ENCODE assay signal across 15 mouse cellular contexts in genomic region chr7:134680161-134680560, GRCm38 (mm10). TPM values are rescaled to one million over a fixed set of nuclear protein-coding genes. Genes with fewer than 3 reads are reported as not detected.
DNase-seq lines count a peak whose midpoint lies in the region; ATAC-seq and TF ChIP-seq lines count a peak whose summit lies in the region.
"Had no signal": no experiment of that assay in that cellular context is flagged by ENCODE, and none has a peak within 500 bp of the region (broad histone marks: within the 10 kb centered on the region; RNA-seq: fewer than 3 reads in every experiment).

No protein-coding gene starts in this region.

- no peak for TF ChIP-seq CTCF in lung, embryonic 14.5 days (IDR thresholded peaks at IDR 0.05; ENCODE audit: low read depth)
- no peak for TF ChIP-seq CTCF in lung, postnatal 0 days (IDR thresholded peaks at IDR 0.05)

- H3K9me3 ChIP-seq in hindbrain, embryonic 10.5 days, result no peaks in the 10 kb centered on the region
- no peaks in the 10 kb centered on the region for H3K9me3 ChIP-seq in hindbrain, embryonic 14.5 days (ENCODE audit: control insufficient read depth, low read length)
- no peaks in the 10 kb centered on the region for H3K9me3 ChIP-seq in lung, embryonic 14.5 days (ENCODE audit: low read depth, low read length)
- no peaks in the 10 kb centered on the region for H3K9me3 ChIP-seq in lung, postnatal 0 days (ENCODE audit: low read length)
- H3K9me3 ChIP-seq in limb, embryonic 15.5 days, result no peaks in the 10 kb centered on the region
- H3K9me3 ChIP-seq in hindbrain, embryonic 11.5 days (ENCODE audit: control insufficient read depth, low read length), result no peaks in the 10 kb centered on the region
- H3K9me3 ChIP-seq: embryonic facial prominence, embryonic 12.5 days had no signal

- DNase-seq in hindbrain, embryonic 10.5 days (ENCODE audit: low spot score), result no peak
- DNase-seq in hindbrain, embryonic 14.5 days (ENCODE audit: low spot score), result no peak
- no peak for DNase-seq in lung, embryonic 14.5 days
- DNase-seq in lung, postnatal 0 days (ENCODE audit: low spot score), result no peak
- DNase-seq in R1 (ENCODE audit: low read depth, low spot score), result peak; percentile 60
- no peak for DNase-seq in hindbrain, embryonic 11.5 days (ENCODE audit: low spot score)
- no peak for DNase-seq in left cerebral cortex, adult 8-10 months (ENCODE audit: low spot score in 2 of 2)
- DNase-seq: cerebellum, adult 2 months; forebrain, postnatal 0 days; thymus, adult 2 months had no signal

- peaks cover 38% of the 10 kb centered on the region for H3K4me1 ChIP-seq in hindbrain, embryonic 10.5 days (replicated peaks)
- H3K4me1 ChIP-seq in hindbrain, embryonic 14.5 days (replicated peaks; ENCODE audit: control insufficient read depth, insufficient read depth, low read length), result peaks cover 6% of the 10 kb centered on the region; the same call in 1 of the 2 replicates
- no peaks in the 10 kb centered on the region for H3K4me1 ChIP-seq in lung, embryonic 14.5 days (ENCODE audit: insufficient read depth)
- H3K4me1 ChIP-seq in lung, postnatal 0 days (ENCODE audit: insufficient read depth, low read depth, low read length), result peaks cover 20% of the 10 kb centered on the region; the same call in 1 of the 2 replicates
- peaks cover 9% of the 10 kb centered on the region; the same call in 1 of the 2 replicates for H3K4me1 ChIP-seq in limb, embryonic 15.5 days
- H3K4me1 ChIP-seq in hindbrain, embryonic 11.5 days (replicated peaks; ENCODE audit: control insufficient read depth, insufficient read depth, low read length), result no peaks in the 10 kb centered on the region

- H3K9ac ChIP-seq in hindbrain, embryonic 14.5 days, result no peak overlapping the region
- H3K9ac ChIP-seq in lung, embryonic 14.5 days, result no peak overlapping the region
- no peak overlapping the region for H3K9ac ChIP-seq in lung, postnatal 0 days (replicated peaks; ENCODE audit: low read depth)
- no peak overlapping the region for H3K9ac ChIP-seq in limb, embryonic 15.5 days
- H3K9ac ChIP-seq in hindbrain, embryonic 11.5 days (ENCODE audit: low read depth, low read length), result no peak overlapping the region
- H3K9ac ChIP-seq: embryonic facial prominence, embryonic 12.5 days; forebrain, postnatal 0 days had no signal

- no peak overlapping the region for H3K4me2 ChIP-seq in hindbrain, embryonic 14.5 days (replicated peaks)
- no peak overlapping the region for H3K4me2 ChIP-seq in lung, embryonic 14.5 days
- H3K4me2 ChIP-seq in lung, postnatal 0 days (replicated peaks; ENCODE audit: low read depth, low read length), result no peak overlapping the region
- no peak overlapping the region for H3K4me2 ChIP-seq in limb, embryonic 15.5 days
- H3K4me2 ChIP-seq in hindbrain, embryonic 11.5 days (replicated peaks; ENCODE audit: low read depth, low read length), result no peak overlapping the region
- H3K4me2 ChIP-seq: embryonic facial prominence, embryonic 12.5 days; liver, embryonic 11.5 days had no signal

- H3K36me3 ChIP-seq in hindbrain, embryonic 10.5 days, result no peaks in the 10 kb centered on the region
- H3K36me3 ChIP-seq in hindbrain, embryonic 14.5 days (replicated peaks; ENCODE audit: control insufficient read depth, insufficient read depth), result no peaks in the 10 kb centered on the region
- peaks cover 5% of the 10 kb centered on the region; the same call in 1 of the 2 replicates for H3K36me3 ChIP-seq in lung, embryonic 14.5 days (ENCODE audit: insufficient read depth)
- H3K36me3 ChIP-seq in lung, postnatal 0 days (ENCODE audit: insufficient read depth, low read length), result no peaks in the 10 kb centered on the region
- no peaks in the 10 kb centered on the region; the same call in 1 of the 2 replicates for H3K36me3 ChIP-seq in limb, embryonic 15.5 days
- H3K36me3 ChIP-seq in hindbrain, embryonic 11.5 days (ENCODE audit: control insufficient read depth, insufficient read depth, low read length), result no peaks in the 10 kb centered on the region

- 80% methylated on average over 2 of the region's 2 CpGs for WGBS in hindbrain, embryonic 10.5 days
- WGBS in hindbrain, embryonic 14.5 days, result 78% methylated on average over 2 of the region's 2 CpGs
- 62% methylated on average over 2 of the region's 2 CpGs for WGBS in lung, embryonic 14.5 days
- WGBS in lung, postnatal 0 days, result 71% methylated on average over 2 of the region's 2 CpGs
- 73% methylated on average over 2 of the region's 2 CpGs for WGBS in limb, embryonic 15.5 days
- 66% methylated on average over 2 of the region's 2 CpGs for WGBS in hindbrain, embryonic 11.5 days

- no peak for ATAC-seq in hindbrain, embryonic 14.5 days (ENCODE audit: low FRiP score)
- ATAC-seq in lung, embryonic 14.5 days (ENCODE audit: insufficient read depth), result no peak
- no peak for ATAC-seq in lung, postnatal 0 days
- ATAC-seq in limb, embryonic 15.5 days (ENCODE audit: insufficient number of reproducible peaks, low FRiP score, low TSS enrichment, low read depth), result no peak
- no peak for ATAC-seq in hindbrain, embryonic 11.5 days (ENCODE audit: low FRiP score)
- ATAC-seq: CD4-positive, CD25-positive, alpha-beta regulatory T cell, adult 4 months; forebrain, postnatal 0 days; inflammation-experienced regulatory T-cells, adult 6 months had no signal

- H3K27ac ChIP-seq in hindbrain, embryonic 10.5 days, result peak overlapping the region; percentile 73; the same call in 1 of the 2 replicates
- no peak overlapping the region for H3K27ac ChIP-seq in hindbrain, embryonic 14.5 days
- H3K27ac ChIP-seq in lung, embryonic 14.5 days (ENCODE audit: low read depth), result peak overlapping the region; percentile 61; the same call in 1 of the 2 replicates
- H3K27ac ChIP-seq in lung, postnatal 0 days (ENCODE audit: low read length), result no peak overlapping the region
- peak overlapping the region; percentile 14; the same call in 1 of the 2 replicates for H3K27ac ChIP-seq in limb, embryonic 15.5 days
- no peak overlapping the region for H3K27ac ChIP-seq in hindbrain, embryonic 11.5 days (ENCODE audit: low read depth, low read length)

- no peak overlapping the region for H3K4me3 ChIP-seq in hindbrain, embryonic 10.5 days
- no peak overlapping the region for H3K4me3 ChIP-seq in hindbrain, embryonic 14.5 days (replicated peaks; ENCODE audit: low read length)
- H3K4me3 ChIP-seq in lung, embryonic 14.5 days (ENCODE audit: low read depth, low read length), result no peak overlapping the region
- no peak overlapping the region for H3K4me3 ChIP-seq in lung, postnatal 0 days (ENCODE audit: low read depth, low read length)
- H3K4me3 ChIP-seq in limb, embryonic 15.5 days, result no peak overlapping the region
- no peak overlapping the region for H3K4me3 ChIP-seq in hindbrain, embryonic 11.5 days (ENCODE audit: low read depth, low read length)
- H3K4me3 ChIP-seq: embryonic facial prominence, embryonic 12.5 days had no signal

- no peaks in the 10 kb centered on the region for H3K27me3 ChIP-seq in hindbrain, embryonic 10.5 days (ENCODE audit: insufficient read depth, poor library complexity, severe bottlenecking)
- H3K27me3 ChIP-seq in hindbrain, embryonic 14.5 days (ENCODE audit: control insufficient read depth, insufficient read depth, low read length), result no peaks in the 10 kb centered on the region
- no peaks in the 10 kb centered on the region for H3K27me3 ChIP-seq in lung, embryonic 14.5 days (ENCODE audit: insufficient read depth, low read length)
- no peaks in the 10 kb centered on the region for H3K27me3 ChIP-seq in lung, postnatal 0 days (replicated peaks; ENCODE audit: insufficient read depth, low read length)
- H3K27me3 ChIP-seq in limb, embryonic 15.5 days, result no peaks in the 10 kb centered on the region
- no peaks in the 10 kb centered on the region for H3K27me3 ChIP-seq in hindbrain, embryonic 11.5 days (ENCODE audit: control insufficient read depth, insufficient read depth, low read length)
- H3K27me3 ChIP-seq: embryonic facial prominence, embryonic 12.5 days had no signal

- TF ChIP-seq EP300 in lung, postnatal 0 days (IDR thresholded peaks at IDR 0.05), result no peak

RNA-seq across cellular contexts. Expression of gene Dock1, which starts 9.7 kb away (rescaled TPM):
- 21.9 and 24.2 TPM in 2 replicates for polyA plus RNA-seq in hindbrain, embryonic 10.5 days (2016; fragmentation: Nextera tagmentation; extraction: Ambion mirVana)
- polyA plus RNA-seq in hindbrain, embryonic 14.5 days (2014; fragmentation: Nextera tagmentation; extraction: Ambion mirVana), result 9.8 and 9.9 TPM in 2 replicates
- 57.1 and 57.3 TPM in 2 replicates for polyA plus RNA-seq in lung, embryonic 14.5 days (2014; fragmentation: Nextera tagmentation; extraction: Ambion mirVana)
- 14.0 and 17.8 TPM in 2 replicates for polyA plus RNA-seq in lung, postnatal 0 days (2015; fragmentation: Nextera tagmentation; extraction: Ambion mirVana)
- 33.4 and 36.4 TPM in 2 replicates for polyA plus RNA-seq in limb, embryonic 15.5 days (2015; fragmentation: Nextera tagmentation; extraction: Ambion mirVana)
- 22.3 and 25.0 TPM in 2 replicates for polyA plus RNA-seq in hindbrain, embryonic 11.5 days (2014; fragmentation: Nextera tagmentation; extraction: Ambion mirVana)
- 10 to 100 TPM; 25.9 to 27.8 (median 27.2) TPM for total RNA-seq in left cerebral cortex, adult 8-10 months (2022)

Comparison
In these comparisons a context has a peak if more than half of its experiments do, and no peak if none do; other contexts are left out.
1. H3K27ac ChIP-seq: peak in hindbrain, embryonic 10.5 days (single experiment), lung, embryonic 14.5 days (single experiment) and limb, embryonic 15.5 days (single experiment); none in hindbrain, embryonic 14.5 days (single experiment), lung, postnatal 0 days (single experiment) and hindbrain, embryonic 11.5 days (single experiment).